Mouse (Mus musculus) A20 (cell line): ENCODE measurements around the gene Ewsr1.
A peak's percentile ranks its signal among the peaks of the same experiment; 100 is the strongest.
"Not testable (repeated sequence)": the region's sequence is repeated elsewhere in the genome, so short reads cannot be mapped to it uniquely, and the experiment has no call there.

Source experiments
- DNase-seq: peaks from one replicate; pipeline ENCODE4 v3.0.0-alpha.2; 2011; ENCODE audit warnings: low read depth, low spot score

Gene Ewsr1

DNA sequence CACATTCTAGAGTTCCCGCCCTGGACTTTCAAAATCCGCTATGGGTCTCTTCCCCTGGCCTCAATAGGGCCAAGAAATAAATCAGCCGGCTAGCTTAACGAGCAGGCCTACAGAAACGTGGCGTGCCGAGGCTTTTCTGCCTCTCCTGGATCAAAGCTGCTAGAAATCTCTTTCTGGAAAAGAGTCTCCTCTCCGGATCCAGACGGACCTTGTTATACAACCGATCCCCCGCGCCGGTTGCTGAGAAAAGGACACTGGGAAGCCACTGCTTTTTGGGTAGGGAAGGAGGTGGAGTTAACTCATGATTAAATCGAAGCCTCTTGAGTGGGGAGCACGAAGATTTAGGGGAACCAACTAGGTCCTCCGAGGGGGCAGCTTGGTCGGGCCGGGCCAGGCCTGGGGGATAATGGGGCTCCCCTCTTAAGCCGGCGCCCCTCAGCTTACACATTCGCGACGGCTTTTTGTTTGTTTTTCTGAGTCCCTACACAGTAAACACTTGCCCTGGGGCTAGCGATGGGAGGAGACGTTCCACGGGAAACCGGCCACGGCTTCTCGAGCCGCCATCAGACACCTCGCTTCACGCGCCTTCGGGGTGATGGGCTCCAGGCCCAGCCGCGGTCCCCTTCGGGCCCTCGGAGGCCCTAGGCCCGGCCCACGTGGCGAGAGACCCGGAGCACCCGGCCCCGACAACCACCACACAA, 881 bp downstream of the Ewsr1 start:
- peak; percentile 51 for DNase-seq

DNA sequence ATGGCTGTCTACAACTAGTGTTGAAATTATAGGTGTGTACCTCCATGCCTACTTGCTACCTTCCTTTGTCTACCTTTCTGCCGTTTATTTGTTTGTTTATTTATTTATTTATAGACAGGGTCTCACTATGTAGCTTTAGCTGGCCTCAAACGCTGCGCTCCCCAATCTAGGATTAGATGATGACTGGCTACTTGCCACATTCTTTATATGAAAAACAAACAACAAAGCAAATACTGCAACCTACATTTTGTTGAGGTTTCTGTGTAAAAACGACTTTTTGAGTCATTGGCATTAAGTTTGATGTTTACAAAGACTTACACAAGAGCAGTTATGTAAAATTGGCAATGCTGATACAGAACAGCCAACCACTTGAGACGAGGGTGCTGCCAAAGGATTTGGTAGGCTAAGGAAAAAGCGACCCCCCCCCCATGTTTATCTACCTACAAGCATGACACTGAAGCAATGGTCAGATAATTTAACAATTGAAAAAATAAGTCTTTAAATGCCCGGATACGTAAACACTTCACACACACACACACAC, 2.5 kb downstream of the Ewsr1 start:
- DNase-seq: no peak

DNA sequence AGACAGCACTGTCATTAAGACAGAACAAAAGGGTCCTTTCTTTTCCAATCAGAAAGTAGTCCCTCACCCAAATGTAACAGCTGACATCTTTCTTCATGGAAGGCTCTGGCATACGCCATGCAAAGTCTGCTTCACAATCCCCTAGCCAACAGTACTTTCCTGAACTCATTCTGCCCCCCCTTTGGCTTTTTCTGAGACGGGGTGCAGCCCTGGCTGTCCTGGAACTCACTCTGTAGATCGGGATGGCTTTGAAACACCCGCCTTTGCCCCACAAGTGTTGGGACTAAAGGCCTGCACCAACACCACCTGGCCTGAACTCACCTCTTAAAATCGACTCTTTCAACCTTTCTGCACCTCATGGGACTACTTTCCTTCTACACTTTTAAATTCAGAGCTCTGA, 3.2 kb downstream of the Ewsr1 start:
- no peak for DNase-seq

DNA sequence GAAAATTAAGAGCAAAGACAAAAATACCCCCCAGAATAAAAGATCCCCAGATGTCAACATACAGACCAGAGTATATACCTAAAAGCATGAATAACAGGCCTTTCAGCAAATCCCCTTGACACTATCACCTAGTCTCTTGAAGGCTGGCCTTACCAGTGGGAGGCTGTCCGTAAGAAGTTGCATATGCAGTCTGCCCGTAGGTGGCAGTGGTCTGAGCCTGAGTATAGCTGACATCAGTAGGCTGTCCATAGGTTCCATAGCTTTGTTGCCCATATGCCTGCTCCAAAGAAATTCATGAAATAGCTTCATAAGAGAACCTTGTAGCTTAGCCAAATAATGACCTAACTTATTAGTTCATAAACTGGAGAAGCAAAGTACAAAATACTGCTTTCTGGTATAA, 7.4 kb downstream of the Ewsr1 start:
- DNase-seq: no peak

DNA sequence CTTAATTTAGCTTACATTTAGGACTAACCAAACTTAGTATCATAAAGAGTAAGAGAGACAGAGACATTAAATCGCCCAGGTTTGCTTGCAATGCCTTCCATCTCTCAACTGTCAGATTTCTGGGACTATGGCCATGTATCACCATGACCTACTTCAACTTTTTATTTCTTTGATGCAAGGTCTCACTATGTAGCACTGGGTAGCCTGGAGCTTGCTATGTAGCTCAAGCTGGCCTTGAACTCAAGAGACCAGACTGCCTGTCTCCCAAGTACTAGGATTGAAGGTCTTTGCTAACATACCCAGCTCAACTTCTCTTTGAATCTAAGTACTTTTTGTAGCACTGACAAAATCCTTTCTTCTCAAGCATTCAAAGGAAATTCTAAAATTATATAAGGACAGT, 9.9 kb downstream of the Ewsr1 start:
- no peak for DNase-seq

DNA sequence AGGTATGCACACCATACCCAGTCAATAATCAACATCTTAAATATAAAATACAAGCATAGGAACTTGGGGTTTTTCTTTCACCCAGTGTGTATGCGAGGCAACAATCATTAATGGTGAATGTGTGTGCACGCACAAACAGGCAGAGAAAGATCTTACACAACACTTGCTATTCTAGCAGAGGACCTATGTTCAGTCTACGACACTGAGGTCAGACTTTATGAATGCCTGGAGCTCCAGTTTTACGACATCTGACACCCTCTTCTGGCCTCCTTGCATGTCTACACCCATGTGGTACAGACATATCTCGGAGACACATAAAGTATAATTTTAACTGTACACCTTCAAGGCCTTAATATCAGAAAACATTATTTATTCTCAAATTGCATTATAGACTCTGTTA, 22.2 kb downstream of the Ewsr1 start:
- not testable (repeated sequence) for DNase-seq

DNA sequence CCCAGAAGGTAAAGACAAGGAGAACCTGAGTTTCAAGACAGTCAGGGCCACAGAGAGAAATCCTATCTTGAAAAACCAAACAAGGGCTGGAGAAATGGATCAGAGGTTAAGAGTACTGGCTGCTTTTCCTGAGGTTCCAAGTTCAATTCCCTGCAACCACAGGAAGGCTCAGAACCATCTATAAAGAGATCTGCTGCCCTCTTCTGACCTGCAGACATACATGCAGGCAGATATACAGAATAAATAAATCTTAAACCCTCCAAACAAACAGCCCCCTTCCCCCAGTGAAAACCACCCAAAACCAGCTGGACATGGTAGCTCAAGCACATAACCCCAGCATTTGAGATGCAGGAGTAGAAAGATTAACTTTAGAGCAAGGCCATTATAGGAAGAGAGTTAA, 23.3 kb downstream of the Ewsr1 start:
- no peak for DNase-seq

DNA sequence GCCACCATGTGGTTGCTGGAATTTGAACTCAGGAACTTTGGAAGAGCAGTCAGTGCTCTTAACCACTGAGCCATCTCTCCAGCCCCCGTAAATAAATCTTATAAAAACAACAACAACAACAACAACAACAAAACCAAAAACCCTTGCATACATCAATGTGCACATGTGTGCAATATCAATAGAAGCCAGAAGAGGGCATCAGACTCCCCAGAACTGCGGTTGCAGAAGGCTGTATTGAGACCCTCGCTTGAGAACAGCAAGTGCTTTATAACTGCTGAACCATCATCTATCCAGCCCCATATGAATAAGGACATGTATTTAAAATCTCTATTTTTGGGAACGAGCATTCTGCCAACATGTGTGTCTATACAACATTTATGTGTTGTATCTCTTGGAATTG, 24.2 kb downstream of the Ewsr1 start:
- DNase-seq: no peak

DNA sequence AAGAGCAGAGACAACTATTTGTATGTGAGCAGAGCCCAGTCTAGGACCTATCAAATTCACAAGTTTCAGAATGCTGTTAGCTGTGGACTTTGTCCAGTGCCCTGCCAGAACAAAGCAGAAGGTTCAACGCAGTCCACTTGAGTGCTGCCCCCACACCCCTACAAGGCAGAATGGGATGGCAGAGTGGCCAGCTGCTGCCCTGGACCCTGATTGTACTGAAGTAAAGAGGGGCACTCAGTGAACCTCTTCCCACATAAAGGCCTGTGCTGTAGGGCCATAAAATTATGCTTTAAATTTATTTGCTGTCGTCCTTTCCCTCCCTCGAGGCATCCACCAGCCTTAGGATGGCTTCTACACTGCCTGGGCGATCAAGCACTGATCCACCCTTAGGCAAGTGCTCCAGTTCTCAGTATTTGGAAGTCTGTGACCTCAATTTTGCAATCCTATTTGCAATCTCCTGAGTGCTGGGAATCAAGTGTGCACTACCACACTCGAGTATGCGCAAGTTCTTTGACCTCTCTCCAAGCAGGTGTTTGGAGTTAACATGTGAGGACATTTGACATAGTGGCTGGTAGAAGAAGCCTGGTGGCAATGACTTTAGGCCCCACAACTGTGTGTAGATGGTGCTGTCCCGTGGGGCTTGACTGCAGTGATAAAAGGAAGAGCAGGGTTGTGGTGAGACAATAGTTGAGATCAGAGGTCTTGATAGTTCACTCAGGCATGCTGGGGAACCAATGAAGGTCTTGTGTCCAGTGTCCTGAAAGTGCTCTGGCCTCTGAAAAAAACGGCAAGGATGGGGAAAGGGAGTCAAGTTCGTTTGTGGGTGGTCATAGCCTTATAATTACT, 30.7 kb downstream of the Ewsr1 start:
- DNase-seq: no peak

DNA sequence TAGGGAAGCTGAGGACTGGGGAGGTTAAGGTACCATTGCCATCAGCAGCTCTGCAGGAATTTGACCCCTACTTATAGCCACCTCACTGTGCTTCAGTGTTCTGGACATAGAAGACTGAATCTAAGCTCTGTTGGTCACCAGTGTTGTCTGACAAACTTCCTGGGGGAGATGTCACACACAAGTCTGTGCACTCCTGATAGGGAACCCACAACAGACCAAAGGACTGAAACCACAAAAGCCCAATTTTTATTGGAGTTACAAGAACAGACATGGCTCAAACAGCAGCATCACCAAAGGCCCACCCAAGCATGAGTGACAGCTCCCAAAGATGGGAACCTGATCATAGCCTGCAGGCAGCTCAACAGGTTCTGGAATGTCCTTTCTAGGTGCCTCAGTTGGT, 32.0 kb downstream of the Ewsr1 start:
- DNase-seq: no peak

DNA sequence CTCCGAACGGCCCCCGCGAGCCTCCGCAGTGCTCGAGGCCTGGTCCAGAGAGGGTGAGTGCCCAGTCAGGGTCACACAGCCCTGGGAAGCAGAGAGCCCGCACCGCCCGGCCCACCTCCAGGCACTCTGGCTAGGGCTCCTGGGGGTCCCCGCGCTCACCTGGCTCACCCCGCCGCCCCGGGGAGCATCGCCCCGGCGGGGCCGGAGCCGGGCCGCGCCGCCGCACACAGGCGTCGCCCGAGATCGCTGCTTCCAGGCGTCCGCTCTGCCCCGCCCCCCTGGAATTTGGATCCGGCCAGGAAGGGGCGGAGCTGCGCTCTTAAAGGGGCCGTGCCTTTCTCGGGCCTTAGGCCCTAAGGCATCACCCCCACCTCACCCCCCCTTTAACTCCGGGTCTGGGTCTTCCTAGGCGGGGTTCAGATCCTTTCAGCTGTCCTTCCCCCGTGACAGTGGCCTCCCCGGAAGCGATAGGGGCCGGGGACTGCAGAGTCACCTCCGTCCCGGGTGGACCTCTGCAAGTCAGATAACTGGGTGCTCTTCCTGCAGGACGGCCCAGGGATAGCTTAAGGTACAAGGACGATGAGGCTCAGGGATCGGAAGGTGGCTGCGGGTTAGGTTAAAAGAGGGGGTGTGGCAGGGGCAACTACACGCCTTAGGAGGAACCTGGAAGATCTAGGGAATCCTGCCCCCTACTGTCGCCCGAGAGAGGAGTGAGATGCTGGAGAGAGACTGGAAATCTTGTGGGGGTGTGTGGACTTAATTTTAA, 33.8 kb downstream of the Ewsr1 start, which contains the start of gene Gas2l1:
Gas2l1 (minus strand) TSS at position 272 of the 766 bp plus-strand sequence.
- DNase-seq: peak; percentile 60

DNA sequence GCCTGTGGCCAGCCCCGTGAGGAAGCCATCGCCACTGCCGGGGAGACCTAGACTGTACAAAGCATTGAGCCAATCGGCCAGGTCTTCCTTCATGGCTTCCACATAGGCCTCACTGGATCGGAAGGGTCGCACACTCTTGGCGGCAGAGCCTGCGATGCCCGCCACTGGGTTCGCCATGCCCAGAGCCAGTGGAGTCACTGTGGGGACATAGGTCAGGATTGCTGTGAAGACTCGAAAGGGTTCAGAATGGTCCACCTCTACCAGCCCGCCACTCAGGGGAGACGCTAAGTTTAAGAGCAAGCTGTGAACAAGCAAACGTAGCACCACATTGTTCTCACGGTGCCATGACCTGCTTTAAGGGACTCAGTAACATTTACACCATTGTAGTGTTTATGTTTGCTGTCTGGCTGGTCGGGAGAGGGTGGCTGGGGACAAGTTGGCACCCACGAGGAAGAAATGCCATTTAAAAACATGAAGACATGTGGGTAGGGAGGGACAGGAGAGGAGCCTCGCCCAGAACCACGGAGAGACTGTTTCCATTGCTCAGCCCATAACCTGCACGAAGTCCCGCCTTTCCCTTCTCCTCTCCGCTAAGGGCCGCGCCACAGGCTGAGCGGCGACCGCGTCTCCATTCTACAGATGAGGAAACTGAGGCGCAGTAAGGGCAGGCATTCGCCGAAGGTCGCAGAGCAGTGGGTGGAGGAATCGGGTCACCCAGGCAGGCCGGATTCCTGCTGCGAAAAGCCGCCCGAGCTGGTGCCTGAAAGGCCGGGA, 34.6 kb downstream of the Ewsr1 start:
- no peak for DNase-seq

DNA sequence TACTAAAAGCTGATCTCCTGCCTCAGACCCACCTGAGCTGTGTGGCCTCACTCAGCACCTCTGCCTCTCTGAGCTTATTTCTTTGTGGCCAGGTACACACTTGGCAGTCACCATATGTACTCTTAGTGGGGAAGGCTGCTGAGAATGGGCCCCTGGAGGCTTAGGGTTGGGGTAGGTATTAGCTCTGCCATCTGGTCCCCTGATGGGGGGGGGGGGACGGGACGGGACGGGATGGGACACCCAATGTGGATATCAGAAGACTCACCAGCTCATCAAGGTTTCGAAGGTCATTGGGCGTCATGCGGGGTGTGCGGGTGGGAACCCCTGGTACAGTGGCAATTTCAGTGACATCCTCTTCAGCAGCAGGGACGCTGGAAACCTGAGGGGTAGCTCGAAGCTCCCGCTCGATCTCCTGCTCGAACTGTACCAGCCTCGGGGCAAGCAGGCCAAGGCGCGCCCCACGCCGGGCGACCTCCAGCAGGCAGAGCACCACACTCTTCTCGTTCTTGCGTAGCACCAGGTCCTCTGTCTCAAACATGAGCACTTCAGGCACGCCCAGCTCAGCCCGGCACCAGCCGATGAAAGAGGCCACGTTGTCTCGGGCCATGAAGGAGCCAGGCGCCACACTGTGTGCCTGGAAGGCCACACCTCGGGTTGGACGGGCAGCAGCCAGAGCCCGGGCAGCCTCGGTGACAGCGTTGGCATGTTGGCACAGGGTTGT, 35.3 kb downstream of the Ewsr1 start:
- DNase-seq: no peak

DNA sequence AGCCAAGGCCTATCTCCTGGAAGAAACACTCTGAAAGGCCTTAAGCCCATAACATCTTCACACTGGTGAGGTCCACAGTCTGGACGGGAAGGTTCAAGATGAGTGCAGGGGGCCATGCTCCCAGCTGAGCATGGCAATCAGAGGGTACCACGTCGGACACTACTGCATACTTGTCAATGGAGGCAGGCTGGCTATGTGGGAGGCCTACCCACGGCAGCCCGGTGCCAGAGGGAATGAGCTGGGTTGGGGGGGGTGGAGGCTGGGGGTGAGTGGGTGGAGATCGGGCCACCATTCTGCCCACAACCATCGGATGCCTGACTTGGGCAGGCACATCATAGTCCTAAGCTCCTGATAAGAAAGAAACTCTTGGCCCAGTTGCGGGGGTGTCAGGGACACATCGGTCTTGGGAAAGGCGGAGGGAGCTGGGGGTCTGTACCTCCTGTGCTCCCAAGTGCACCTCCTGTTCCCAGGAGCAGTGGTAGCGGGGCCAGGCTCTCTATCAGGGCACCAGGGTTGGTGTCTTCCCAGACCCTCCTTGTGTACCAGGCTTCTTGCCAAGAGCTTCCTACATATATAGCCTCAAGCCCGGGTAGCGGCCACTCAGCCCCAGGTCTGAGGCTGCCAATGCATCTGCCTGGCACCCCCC, 36.1 kb downstream of the Ewsr1 start:
- no peak for DNase-seq

DNA sequence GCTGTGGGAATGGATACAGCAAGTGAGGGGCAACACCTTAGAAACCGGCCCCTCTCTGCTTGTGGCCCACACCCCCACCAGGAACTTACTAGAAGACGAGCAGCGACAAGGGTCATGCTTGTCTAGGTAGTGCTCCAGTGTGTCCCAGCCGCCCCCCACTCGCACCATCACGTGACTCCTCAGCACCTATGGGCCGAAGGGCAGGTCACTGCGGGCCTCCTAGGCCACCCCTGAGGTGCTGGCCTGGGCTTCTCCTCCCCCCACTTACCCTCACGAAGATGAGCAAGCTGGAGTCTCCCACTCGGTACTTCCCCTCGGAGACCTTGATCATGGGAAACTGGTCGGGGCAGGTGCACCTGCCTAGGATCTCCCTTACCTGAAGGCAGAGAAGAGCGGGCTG, 36.7 kb downstream of the Ewsr1 start:
- DNase-seq: no peak

DNA sequence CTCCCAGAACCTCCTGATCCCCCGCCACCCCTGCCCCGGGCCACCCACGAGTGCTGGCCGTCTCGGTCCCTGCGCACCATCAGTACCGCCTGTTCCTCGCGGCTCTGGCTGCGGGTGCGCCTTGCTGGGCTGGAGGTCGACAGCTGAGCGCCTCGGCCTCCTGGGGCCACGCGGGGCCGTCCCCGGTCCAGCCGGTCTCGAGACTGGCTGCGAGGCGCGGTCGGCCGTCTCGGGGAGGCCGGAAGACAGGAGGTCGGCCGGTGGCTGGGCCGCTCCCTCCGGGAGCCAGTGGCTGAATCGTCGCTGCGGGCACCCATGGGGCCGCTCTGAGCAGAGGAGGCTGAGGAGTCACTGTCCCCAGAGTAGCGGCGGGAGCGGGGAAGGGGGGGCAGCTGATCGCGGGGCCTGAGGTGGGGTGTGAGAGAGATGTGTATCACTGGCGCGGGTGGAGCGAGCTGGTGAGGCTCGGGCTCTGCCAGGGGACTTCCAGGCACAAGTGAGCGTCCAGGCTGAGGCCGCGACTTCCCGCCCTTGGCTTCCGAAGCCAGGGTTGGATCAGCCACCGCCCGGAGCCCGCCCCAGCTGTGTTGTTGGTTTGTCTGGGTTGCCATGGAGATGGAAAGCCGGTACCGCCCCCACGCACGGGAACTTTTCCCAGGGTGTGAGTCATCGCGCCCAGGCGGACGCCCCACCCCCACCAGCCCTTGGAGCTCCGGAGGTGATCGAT, 37.5 kb downstream of the Ewsr1 start:
- peak; percentile 55 for DNase-seq

DNA sequence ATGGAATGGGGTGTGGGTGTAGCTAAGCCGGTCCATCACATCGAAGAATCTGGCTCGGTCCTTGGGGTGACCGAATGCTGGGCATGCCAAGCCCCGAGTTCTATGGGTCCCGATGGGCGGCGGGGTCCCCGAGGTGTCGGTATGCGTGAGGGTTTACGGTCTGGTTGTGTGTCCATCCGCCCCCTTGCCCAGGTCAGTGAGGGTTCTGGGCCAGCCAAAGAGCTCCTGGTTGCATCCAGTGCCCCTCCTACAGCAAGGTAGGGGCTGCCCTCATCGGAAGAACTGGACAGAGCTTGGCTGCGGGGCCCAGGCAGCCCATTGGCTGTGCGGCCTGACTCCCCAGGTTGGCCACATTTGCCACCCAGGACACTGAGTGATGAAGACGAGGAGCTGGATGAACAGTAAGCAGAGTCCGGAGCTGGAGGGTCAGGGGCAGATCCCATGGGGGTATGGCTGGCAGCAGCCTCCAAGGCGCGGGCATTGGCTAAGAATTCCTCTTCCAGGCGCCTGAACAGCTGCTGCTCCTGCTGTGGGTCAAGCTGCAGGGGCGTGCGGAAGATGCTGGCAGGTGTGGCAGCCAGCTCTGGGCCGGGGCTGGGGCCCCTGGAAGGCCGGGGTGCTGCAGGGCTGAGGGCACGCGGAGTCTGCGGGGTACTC, 38.2 kb downstream of the Ewsr1 start:
- DNase-seq: no peak

DNA sequence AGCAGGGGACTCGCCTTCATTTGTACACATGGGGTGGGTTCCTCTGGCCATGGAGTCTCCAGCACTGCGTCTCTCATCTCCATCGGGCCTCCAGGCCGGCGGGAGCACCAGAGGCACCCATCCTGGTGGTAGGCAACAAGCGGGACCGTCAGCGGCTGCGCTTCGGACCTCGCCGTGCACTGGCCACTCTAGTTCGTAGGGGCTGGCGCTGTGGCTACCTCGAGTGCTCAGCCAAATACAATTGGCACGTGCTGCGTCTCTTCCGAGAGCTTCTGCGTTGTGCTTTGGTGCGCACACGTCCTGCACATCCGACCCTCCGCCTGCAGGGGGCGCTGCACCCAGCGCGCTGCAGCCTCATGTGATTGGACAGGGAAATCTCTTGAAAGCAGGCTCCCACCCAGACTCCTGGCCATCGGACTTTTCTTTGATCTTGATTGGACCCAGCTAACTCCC, 39.3 kb downstream of the Ewsr1 start:
- peak; percentile 63 for DNase-seq

DNA sequence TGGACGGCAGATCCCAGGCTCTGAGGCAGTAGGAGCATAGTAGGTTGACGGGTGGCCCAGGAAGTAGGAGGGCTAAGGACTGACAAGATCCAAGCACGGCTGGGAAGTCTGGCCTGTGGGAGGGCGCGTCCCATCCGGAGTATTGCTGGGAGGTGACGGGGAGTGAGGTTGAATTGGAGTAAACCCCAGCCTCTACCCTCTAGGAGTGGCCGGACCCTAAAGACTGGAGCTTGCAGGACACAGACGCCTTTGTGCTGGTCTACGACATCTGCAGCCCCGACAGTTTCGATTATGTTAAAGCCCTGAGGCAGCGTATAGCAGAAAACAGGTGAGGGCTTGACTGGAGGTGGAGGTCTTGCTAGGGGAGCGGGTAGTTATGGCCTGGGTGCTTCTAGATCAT, 39.8 kb downstream of the Ewsr1 start:
- DNase-seq: no peak
